Mouse (Mus musculus) granulocyte monocyte progenitor cell, adult 5-6 weeks (primary cell): ENCODE measurements around the gene Tac2. TPM values are rescaled to one million over a fixed set of nuclear protein-coding genes. Genes with fewer than 3 reads are reported as not detected.

Experiments
- ATAC-seq: replicated peaks from 2 replicates; pipeline ENCODE4 v1.8.0; 2016; ENCODE audit warnings: mild to moderate bottlenecking, moderate TSS enrichment, inconsistent platforms; ENCODE audit not compliant: poor library complexity, severe bottlenecking
- total RNA-seq, 2 experiments: library from RNA; stranded (forward) in 1 of 2; stranded (reverse) in 1 of 2; fragments of 200-712, 200-1000 nt in 1 of 2; fragments of >200 nt in 1 of 2; fragmentation: Nextera tagmentation in 1 of 2; gene quantifications; 2 replicates each; pipeline ENCODE4 v1.2.3; 2014 to 2017

The Tac2 gene
- total RNA-seq, 2 experiments from 2014 or later = not detected

- ATAC-seq = no peak
Observed at GRCm38 (mm10) chr10:127721671-127722418, 2.4 kb upstream of the Tac2 start.

- no peak for ATAC-seq
Observed at GRCm38 (mm10) chr10:127725136-127725535, 858 bp downstream of the Tac2 start.

DNA sequence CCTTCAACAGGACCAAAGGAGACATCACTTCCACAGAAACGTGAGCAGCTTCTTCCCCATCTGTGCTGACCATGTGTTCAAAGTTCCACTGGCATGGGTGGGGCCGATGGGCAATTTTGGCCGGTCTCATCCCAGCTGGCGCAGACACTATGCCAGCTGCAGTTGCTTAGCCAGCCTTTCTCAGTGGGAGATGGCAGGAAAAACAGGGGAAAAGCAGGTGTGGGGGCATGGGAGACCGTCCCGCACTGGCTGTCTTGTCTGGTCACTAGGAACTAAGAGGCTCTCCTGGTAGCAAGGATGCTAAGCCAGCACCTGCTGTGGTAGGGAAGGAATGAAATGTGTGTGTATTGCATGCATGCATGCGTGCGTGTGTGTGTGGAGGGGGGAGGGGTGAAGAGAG is 4.2 kb downstream of the Tac2 start:
- no peak for ATAC-seq

DNA sequence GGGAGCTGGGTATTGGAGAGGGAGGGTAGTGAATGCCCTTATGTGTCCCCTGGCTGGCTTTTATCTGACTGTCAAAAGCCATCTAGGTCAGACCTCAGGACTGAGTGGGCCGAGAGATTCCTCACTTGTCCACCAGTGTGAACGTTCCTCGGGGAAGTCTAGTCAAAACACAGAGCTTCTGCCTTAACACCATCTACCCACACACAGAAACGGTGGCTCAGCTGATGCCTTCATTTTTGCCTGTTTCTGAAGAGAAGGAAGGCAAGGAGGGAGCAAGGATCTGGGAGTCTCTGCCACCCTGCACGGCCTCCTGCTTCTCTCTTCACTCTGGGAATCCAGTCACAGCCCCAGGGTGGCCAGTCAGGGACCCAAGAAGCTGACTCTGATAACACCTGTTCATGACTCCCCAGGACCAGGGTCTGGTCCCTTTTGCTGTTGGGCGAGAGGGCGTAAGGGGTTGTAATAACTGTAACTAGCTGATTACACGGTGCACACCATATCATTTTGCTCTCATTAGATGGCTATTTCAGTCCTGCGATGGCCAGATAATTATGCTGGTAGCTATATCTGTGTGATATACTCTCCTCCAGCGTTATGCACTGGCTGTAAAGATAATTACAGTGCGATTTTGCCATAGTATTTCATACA is 6.1 kb downstream of the Tac2 start:
- no peak for ATAC-seq

GRCm38 (mm10) chr10:127730933-127731310 is 6.6 kb downstream of the Tac2 start:
- no peak for ATAC-seq

DNA sequence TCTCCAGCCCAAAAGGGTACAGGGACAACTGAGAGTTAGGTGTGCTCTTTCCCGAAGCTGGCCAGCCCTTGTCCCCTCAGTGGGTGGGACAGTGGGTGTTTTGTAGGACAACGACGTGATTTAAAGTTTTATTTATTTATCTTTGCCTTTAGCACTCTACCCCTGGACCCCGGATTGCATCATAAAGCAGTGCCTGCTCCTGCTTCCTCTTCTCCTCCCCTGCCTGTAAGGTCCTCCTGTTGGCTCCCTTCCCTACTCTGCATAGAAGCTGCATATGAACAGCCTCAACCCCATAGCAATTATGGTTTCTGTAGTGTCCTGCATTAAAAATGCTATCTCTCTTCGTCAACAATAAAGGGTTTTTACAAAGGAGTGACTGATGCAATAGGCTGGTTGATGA is 7.1 kb downstream of the Tac2 start:
- peak; percentile 86 for ATAC-seq

DNA sequence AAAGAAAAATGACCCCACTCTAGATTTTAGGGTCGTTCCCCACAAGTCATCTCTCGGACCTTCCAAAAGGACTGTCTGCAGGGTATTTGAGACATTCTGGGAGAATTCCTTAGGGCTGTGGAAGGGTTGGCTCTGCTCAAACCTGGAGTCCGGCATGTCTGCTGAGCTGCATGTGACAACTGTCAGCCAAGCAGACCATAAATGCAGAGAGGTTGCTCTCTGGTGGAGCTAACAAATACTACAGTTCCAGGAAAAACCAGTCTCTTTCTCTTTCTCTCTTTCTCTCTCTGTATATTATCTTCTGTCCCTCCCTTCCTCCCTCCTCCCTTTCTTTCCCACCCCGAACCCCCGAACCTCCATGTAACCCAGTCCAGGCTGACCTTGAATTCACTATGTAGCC is 10.2 kb downstream of the Tac2 start:
- ATAC-seq = no peak

DNA sequence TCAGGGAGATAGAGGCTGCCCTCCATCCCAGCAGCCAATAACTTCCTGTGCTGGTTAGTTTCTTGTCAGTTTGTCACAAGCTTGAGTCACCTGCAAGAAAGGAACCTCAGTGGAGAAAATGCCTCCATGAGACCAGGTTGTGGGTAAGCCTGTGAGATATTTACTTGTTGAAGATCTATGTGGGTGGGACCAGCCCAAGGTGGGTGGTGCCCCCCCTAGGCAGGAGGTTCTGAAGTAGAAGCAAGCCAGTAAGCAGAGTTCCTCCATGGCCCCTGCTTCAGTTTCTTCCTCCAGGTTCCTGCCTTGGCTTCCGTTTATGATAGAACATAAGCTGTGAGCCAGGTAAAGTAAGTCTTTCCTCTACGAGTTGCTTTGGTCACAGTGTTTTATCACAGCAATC is 12.0 kb downstream of the Tac2 start:
- ATAC-seq = no peak

- peak; percentile 74 for ATAC-seq
Observed at GRCm38 (mm10) chr10:127736916-127737315, 12.6 kb downstream of the Tac2 start.

DNA sequence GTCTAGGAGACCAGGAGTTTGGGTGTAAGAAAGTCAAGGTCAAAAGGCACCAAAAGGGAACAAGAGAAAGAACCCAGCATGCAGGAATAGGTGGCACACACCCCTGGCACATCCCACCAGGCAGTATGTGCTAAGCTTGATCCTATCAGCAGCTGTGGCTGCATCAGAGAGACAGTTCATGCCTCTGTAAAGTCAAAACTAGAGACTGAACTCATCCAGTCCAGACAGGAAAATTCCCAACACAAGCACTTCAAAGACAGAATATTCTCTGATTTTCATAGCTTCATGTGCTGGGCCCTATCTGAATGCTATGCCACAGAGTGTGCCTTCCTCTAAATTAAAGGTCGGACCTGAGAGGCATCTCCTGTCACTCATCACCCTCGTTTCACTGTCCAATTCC is 13.3 kb downstream of the Tac2 start:
- ATAC-seq = no peak; the same call in 1 of the 2 replicates

DNA sequence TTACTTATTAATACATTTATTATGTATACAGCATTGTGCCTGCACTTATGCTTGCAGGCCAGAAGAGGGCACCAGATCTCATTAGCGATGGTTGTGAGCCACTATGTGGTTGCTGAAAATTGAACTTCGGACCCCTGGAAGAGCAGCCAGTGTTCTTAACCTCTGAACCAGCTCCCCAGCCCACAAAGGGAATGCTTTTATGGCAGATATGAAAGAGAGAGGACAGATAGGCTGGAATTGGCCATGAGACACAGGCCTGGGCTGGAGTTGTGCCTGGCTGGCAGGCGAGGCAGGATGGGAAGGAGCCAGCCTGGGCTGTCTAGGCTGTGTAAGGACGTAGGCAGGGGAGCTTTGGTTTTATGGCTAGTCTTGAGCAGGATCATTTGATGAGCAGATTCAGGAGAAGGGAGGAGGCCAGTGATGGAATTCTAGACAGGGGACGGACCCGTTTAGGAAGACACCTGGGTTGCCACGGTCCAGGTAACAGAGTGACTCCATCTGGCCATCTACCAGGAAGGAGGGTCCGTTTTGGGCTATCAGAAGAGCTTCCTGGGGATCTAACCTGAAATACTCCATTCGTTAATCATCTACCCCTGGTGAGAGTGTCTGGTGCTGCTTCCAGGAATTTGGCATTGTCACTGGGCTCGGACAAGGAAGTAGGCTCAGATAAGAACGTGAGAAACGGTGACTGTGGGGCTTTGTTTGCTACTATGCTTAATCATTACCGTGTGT is 14.0 kb downstream of the Tac2 start:
- no peak for ATAC-seq

DNA sequence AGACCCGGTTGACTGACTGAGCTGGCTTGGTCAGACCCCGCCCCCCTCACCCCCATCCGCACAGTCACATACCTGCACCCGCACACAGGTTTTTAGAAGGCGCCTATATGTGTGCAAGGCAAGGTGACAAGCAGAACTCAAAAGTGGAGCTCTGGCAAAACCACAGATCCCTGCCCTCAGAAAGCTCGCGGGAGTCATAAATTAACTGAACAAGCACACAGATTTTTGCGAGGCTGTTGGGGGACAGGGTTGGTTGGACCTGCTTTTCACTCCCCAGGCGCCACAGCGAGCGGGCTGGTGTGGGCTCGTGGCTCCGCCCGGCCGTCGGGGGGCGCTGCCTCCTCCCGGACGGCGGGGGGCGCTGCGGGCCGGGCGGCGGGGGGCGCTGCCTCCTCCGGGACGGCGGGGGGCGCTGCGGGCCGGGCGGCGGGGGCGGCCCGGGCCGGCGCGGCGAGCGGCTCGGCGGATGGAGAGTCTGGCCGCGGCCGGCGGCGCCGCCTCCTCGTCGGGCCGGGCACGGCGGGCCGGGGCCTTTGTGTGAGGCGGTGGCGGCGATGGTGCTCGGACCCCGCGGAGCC is 14.9 kb downstream of the Tac2 start, which contains the start of gene Zbtb39:
TSS of gene Zbtb39 (plus strand) at position 456 of the 578 bp plus-strand sequence.
- ATAC-seq = peak; percentile 63

DNA sequence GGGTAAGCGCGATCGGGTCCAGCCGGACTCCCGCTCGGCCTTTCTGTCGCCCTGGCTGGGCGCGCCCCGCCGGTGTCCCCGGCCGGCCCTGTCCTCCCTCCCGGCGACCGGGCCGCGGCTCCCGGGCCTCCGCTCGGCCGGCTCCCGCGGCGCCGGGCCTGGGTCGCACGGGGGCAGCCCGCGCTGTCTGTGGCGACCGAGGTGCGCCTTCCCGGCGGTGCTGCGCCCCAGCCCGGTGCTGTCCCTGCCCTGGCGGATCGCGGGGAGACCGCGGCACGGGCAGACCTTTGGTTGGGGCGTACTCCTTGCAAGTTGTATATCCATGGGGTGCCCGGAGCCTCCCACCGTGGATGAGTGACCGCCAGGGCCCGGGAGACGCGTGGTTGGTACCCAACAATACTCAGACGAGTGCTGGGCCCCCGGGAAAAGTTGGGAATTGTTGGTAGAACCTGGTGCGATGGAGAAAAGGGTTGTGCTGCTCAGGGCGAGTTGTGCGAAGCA is 15.4 kb downstream of the Tac2 start:
- ATAC-seq = no peak

DNA sequence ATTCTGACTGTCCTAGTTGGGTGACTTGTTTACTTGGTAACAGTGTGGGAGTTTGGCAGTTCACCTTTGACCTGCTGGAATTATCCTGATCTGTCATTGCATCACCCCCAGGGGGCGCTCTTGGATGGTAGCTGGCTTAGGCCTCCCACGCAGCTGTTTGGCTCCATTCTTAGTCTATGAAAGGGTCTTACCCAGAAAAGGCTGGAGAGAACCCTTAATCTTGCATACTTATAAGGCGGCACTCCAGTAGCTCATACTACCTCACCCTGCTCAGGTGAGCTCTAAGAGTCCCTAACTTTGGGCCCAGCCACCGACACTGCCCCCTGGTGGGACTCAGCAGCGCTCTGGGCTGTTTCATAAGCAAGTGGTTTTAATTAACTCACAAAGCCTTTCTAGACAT is 20.4 kb downstream of the Tac2 start:
- ATAC-seq = peak; percentile 42; the same call in 1 of the 2 replicates

DNA sequence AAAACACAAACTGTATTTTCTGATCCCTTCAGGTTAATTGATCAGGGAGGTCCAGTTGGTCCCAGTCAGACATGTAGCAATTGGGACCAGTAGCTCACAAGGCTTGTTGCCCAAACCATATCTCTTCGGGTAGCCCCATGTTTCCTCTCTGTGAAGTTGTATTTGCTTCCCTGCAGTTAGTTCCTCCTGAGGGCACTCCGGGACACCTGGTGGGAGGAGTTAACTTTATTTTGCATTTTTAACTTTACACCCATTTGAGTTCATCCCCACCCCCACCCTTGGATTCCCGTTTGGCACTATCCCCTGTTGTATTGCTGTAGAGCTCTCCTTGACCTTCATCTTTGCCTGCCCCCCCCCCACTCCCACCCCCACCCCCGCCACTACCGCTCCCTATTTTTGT is 21.6 kb downstream of the Tac2 start:
- 0 out of 2 replicates have a peak, but pooled peaks have one; percentile 25 for ATAC-seq

DNA sequence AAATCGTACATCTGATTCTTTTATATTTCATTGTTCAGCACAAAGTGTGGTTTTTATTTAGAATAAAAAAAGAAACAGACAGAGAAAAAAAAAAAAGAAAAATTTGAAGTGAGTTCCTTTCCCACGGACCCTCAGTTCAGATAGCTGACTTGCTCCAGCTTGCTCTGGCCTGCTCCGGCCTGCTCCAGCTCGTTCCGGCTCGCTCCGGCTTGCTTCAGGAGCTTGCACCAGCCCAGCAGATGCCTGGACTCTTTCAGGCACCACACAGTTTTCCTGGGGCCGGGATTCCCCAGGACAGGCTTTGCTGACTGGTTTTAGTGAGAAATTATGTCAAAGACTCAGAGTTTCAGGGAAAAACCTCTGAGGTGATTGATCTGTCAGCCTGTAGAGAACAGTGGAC is 23.0 kb downstream of the Tac2 start:
- no peak for ATAC-seq

DNA sequence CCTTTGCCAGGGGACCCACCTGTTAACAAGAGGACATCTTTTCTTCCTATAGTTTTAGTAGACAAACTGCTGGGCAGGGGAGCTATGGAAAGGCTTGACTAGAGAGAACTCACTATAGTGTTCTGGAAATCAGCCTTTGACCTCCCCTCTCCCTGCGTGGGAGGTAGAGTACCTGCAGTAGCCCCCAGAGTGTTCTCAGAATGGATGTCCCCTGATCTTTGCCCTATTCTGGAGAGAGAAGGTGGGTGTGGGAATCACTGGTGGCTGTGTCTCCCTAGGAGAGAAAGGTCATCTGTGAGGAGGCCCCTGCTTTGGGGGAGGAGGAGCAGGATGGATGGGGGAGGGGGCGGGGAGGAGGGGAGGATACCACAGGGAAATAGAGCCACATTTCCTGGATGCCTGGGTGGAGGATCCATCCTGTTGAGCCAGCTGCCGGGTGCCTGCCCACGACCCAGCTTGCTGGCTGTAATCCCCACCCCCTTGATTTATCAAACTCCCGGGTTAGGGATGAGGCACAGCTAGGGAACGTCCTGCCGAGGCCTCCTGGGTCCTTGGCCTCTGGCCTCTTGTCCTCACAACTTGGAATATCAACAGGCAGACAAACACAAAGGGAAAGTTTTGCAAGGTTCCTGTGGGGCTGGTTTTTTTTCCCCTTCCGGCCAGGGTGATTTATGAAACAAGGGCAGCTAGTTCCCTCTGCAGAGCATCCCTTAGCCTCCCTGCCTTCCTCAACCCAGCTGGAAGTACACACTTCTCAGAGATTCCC is 24.8 kb downstream of the Tac2 start:
- ATAC-seq = peak; percentile 29; the same call in 1 of the 2 replicates

DNA sequence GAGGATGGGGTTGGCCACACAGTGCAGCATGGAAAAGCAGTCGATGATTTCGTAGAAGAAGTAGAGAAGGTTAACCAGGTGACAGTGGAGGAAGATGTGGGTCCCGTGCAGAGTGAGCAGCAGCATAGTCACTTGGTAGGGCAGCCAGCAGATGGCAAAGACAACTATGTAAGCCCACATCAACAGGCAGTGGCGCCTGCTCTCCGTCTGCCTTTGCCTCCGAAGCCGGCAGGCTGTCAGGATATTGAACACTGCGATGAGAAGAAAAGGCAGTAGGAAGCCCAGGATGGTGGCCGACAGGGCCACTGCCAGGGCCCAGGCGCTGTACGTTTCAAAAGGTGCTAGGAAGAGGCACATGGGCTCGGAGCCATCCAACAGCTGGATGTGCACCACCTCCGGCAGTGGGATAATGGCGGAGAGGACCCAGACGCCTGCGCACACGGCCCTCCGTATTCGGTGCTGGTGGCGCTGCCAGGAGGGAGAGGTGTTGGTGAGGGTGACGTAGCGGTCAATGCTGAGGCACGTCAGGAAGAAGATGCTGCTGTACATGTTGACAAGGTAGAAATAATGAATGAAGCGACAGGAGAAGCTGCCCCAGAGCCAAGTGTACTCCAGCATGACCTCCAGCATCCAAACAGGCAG is 26.0 kb downstream of the Tac2 start:
- no peak for ATAC-seq

DNA sequence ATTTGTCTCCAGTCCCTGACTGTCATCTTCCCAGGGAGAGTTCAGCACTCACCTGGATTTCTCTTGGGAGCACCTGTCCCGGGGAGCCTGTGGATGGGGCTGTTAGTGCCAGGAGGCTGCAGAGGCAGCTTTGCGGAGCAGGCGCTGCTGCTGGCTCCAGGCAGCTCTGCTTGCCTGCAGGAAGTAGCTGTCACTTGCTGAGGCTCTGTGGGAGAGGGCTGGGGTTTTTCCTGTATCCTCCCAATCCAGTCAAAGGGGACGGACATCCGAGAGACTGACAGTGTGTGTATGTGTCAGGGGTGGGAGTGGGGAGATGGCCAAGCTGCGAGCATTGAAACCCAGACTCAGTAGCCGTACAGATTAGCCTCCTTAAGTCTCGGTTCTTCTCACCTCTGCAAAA is 27.3 kb downstream of the Tac2 start, which contains the start of gene Gpr182:
TSS of gene Gpr182 (minus strand) at position 185 of the 400 bp plus-strand sequence.
- no peak for ATAC-seq
